Mouse (Mus musculus) c-Kit-positive CD71-positive TER-119-negative erythroid progenitor cells, embryonic 14.5 days (primary cell): Measurements from ENCODE around the gene Mmp13.
"Not testable (repeated sequence)": the region's sequence is repeated elsewhere in the genome, so short reads cannot be mapped to it uniquely, and the experiment has no call there.

Experiments
- DNase-seq: peaks from one replicate; pipeline ENCODE4 v3.0.0-alpha.2; 2013; ENCODE audit warnings: low read depth

Mmp13 gene

GRCm38 (mm10) chr9:7272214-7272613, at the start of gene Mmp13:
Gene Mmp13, plus strand, starts transcription at chr9:7272514.
- no peak for DNase-seq

- no peak for DNase-seq
Observed at GRCm38 (mm10) chr9:7238619-7239018, 33.7 kb upstream of the Mmp13 start.

- DNase-seq = no peak
Observed at GRCm38 (mm10) chr9:7239967-7240366, 32.3 kb upstream of the Mmp13 start.

GRCm38 (mm10) chr9:7252797-7253654, 19.3 kb upstream of the Mmp13 start:
- no peak for DNase-seq

- no peak for DNase-seq
Observed at GRCm38 (mm10) chr9:7261667-7262066, 10.6 kb upstream of the Mmp13 start.

- no peak for DNase-seq
Observed at GRCm38 (mm10) chr9:7270071-7270470, 2.2 kb upstream of the Mmp13 start.

- no peak for DNase-seq
Observed at GRCm38 (mm10) chr9:7282565-7283302, 10.4 kb downstream of the Mmp13 start.

- DNase-seq = not testable (repeated sequence)
Observed at GRCm38 (mm10) chr9:7283303-7283684, 11.0 kb downstream of the Mmp13 start.

- DNase-seq = no peak
Observed at GRCm38 (mm10) chr9:7289501-7289900, 17.2 kb downstream of the Mmp13 start.

GRCm38 (mm10) chr9:7289901-7290300, 17.6 kb downstream of the Mmp13 start:
- no peak for DNase-seq

- no peak for DNase-seq
Observed at GRCm38 (mm10) chr9:7292132-7292531, 19.8 kb downstream of the Mmp13 start.

GRCm38 (mm10) chr9:7331847-7332246, 59.5 kb downstream of the Mmp13 start:
- no peak for DNase-seq
